Mouse (Mus musculus): ENCODE data around the gene Znrf2.
"Not testable (repeated sequence)": the region's sequence is repeated elsewhere in the genome, so short reads cannot be mapped to it uniquely, and the experiment has no call there.

The Znrf2 gene

GRCm38 (mm10) chr6:54849179-54850156 is 32.8 kb downstream of the Znrf2 start:
- DNase-seq (ENCODE audit: low spot score in 2 of 2) = no peak

GRCm38 (mm10) chr6:54851778-54852177 is 35.1 kb downstream of the Znrf2 start:
- no peak for DNase-seq (ENCODE audit: low spot score in 2 of 2)

GRCm38 (mm10) chr6:54852669-54853068 is 36.0 kb downstream of the Znrf2 start:
- DNase-seq (ENCODE audit: low spot score in 2 of 2) = no peak

GRCm38 (mm10) chr6:54854859-54855258 is 38.1 kb downstream of the Znrf2 start:
- DNase-seq (ENCODE audit: low spot score in 2 of 2) = no peak

GRCm38 (mm10) chr6:54855801-54856583 is 39.3 kb downstream of the Znrf2 start:
- DNase-seq (ENCODE audit: low spot score in 2 of 2) = no peak

GRCm38 (mm10) chr6:54859159-54859558 is 42.4 kb downstream of the Znrf2 start:
- not testable (repeated sequence) for DNase-seq (ENCODE audit: low spot score in 2 of 2)

- no peak for DNase-seq (ENCODE audit: low spot score in 2 of 2)
These were observed 43.5 kb downstream of the Znrf2 start for GRCm38 (mm10) chr6:54860180-54860579.

- DNase-seq (ENCODE audit: low spot score in 2 of 2) = no peak
These were observed 50.2 kb downstream of the Znrf2 start for GRCm38 (mm10) chr6:54866731-54867410.

DNA sequence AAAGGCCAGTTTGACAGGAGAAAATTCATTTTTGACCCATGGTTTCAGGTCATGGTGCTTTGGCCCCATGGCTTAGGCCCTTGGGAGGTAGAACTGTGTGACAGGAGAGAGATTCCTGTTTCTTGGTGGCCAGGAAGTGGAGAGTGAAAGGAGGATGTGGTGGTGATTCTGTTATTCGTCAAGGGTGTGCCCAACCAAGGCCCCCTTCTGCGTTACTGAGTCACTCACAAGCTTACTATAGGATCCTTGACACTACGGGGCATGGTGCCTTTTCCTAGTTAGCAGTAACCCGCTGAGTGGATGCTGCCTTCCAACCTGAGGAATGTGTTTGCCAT is 50.7 kb downstream of the Znrf2 start:
- DNase-seq (ENCODE audit: low spot score in 2 of 2) = no peak

- no peak for DNase-seq (ENCODE audit: low spot score in 2 of 2)
These were observed 56.3 kb downstream of the Znrf2 start for GRCm38 (mm10) chr6:54873029-54873428.

- no peak for DNase-seq (ENCODE audit: low spot score in 2 of 2)
These were observed 60.1 kb downstream of the Znrf2 start for GRCm38 (mm10) chr6:54876782-54877181.

DNA sequence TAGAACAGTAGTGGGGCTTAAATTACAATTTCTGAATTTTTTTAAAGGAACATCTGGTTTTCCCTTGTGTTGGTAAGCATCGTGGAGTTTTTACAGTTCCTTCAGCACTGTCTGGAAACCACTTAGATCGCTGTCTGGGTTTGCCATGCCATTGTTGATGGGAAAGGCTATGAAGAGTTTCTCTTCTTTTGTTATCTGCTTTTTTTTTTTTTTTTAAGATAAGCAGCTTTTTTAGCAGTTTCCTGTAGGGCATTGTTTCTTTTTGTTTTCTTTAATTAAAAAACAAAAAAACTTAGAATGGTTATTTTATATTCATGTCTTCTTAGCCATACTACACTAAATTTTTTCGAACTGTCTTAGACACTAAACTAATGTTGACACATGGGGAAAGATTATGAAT is 60.9 kb downstream of the Znrf2 start:
- DNase-seq (ENCODE audit: low spot score in 2 of 2) = no peak

DNA sequence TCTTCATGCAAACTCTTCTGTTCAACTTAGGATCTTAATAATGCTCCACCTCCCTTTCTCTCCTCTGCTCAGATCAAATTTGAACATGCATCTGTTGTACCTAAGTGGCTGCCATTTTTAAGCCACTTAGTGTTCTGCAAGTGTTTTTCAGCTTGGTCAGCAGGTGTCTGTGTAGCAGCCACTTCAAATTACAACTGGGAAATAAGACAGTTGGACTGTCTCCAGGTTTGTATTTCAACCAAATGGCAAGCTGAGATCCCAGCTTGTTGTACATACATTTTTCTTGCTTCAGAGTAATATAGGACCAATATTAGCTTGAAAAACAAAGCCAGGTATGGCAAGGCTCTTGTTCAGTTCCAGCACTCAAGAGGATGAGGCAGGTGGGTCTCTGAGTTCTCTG is 61.8 kb downstream of the Znrf2 start:
- DNase-seq (ENCODE audit: low spot score in 2 of 2) = no peak

DNA sequence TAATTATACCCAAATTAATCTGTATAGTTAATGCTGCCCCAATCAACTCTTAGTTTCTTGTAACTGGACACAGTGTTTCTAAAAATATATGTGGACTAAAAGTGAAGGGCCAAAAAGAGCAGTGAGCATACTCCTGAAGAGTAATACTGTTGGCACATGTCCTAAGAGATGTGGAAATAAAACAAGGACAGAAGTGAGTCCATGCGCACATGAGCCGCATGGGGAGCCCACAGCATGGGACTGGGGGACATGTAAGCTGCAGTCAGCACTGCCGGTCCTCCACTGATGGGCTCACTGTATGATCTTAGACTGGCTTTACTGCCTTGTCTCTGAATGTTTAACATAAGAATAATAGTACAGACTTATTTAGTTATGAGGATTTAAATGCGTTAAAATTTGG is 63.4 kb downstream of the Znrf2 start:
- no peak for DNase-seq (ENCODE audit: low spot score in 2 of 2)

DNA sequence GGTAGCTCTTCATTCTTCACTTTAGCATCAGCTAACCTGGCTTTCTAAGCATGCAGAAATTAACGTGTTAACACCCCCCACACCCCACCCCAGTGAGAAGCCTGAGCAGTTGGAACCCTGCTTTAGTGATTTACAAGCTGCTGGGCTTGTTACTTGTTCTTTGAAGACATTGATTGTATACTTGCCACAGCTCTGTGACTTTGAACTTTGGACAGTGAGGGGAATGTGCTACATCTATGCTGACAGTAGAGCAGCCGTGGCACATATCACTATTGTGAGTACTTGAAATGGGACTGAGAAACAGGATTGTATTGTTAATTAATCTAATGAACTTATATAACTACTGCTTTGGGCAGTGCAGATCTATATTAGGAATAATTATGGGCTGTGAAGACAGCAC is 66.7 kb downstream of the Znrf2 start:
- DNase-seq (ENCODE audit: low spot score in 2 of 2) = no peak

DNA sequence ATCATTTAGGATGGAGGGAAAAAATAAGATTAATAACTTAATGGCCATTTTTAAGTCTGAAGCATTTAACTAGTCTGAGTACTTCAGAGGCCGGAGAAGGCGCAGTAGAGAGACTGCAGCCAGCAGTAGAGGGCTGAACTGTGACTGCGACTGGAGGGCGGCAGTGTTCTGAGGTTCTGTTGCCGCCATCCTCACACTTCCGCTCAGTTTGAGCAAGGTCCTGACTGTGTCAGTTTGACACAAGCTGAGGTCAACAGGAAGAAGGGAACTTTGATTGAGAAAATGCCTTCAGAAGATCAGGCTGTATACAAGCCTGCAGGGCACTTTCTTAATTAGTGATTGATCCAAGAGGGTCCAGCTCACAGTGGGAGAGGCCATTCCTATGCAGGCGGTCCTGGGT is 69.5 kb downstream of the Znrf2 start:
- DNase-seq (ENCODE audit: low spot score in 2 of 2) = no peak

DNA sequence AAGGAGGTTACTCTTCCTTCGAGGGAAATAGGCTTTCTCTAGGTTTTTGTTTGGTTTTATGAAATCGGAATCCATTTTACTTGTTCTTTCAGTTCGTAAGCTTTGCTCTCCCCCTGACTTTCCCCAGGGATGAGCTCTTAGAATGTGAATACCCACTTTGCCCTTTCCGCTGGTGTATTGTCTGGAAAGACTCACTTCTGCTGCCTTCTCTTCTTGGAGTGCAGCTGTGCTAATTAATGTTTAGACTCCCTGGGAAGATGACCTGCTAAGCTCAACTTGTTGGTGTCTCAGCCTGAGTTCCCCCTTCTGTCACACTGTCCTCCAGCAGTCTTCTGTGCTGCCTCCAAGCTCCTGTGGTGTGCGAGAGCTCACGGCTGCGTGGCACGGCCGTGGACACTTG is 73.5 kb downstream of the Znrf2 start:
- no peak for DNase-seq (ENCODE audit: low spot score in 2 of 2)

GRCm38 (mm10) chr6:54891384-54891783 is 74.7 kb downstream of the Znrf2 start:
- DNase-seq (ENCODE audit: low spot score in 2 of 2) = no peak

DNA sequence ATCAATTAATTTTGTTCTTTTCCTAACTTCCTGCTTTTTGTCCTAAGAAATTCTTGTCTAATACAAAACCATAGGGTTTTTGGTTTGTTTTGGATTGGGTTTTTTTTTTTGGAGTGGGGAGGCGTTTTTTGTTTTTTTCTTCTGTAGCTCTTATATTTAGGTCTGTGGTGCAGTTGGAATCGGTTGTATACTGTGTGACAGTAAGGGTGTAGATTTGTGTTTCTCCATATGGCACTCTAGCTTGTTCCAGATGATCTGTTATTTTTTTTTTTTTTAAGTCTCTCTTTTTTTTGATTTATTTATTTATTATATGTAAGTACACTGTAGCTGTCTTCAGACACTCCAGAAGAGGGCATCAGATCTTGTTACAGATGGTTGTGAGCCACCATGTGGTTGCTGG is 83.5 kb downstream of the Znrf2 start:
- no peak for DNase-seq (ENCODE audit: low spot score in 2 of 2)

DNA sequence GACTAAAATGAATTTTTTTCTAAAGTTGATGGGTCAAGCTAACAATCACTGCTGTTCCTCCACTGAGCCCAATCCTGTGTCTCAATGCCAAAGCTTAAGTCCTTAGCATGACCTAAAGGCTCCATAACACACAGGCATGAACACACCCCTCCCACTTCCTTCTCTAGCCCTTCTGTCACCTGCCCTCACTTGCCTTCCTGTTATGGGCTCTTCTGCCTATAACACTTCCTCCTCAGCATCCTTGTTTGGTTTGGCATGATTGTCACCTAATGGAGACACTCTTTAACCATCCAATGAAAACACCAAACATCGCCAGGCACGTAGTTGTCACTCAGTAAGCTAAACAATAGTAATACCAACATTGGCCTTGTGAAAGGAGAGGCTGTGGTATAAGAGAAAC is 85.8 kb downstream of the Znrf2 start:
- DNase-seq (ENCODE audit: low spot score in 2 of 2) = no peak

GRCm38 (mm10) chr6:54906053-54907040 is 89.6 kb downstream of the Znrf2 start:
- DNase-seq (ENCODE audit: low spot score in 2 of 2) = no peak

Measured in right cerebral cortex, adult 2 months (tissue).